Mouse (Mus musculus): ENCODE measurements around the gene Trio. TPM values are rescaled to one million over a fixed set of nuclear protein-coding genes. Genes with fewer than 3 reads are reported as not detected.

Trio gene
- polyA plus RNA-seq, 1 experiment from 2014 or later, result 8.8 TPM

DNA sequence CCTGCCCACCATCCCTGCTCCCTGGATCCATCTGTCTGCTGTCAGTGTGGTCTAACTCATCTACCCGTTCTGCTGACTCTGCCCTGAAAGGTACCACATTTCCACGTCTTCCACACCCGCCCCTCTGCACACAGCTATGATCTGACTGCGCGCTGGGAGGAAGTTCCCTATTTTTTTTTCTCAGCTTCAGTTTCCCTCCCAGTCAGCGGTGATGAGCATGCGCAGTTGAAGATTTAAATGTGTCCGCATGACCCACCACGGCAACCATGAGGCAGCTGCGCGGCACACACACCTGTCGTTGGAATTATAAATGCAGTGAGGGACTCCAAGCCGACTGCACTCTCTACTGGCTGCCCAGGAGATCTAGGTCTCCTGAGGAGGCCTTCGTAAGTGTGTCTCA is 142.8 kb downstream of the Trio start:
- Histone ChIP-seq H3K4me1 (replicated peaks; ENCODE audit: control insufficient read depth, insufficient read depth) (no peaks in the 10 kb centered on the region), H3K4me3 (ENCODE audit: low read depth, low read length) (no peak overlapping the region), H3K36me3 (ENCODE audit: control insufficient read depth, insufficient read depth, low read length) (peaks cover 5% of the 10 kb centered on the region; the same call in 1 of the 2 replicates), H3K27ac (replicated peaks) (no peak overlapping the region), H3K9me3 (ENCODE audit: control insufficient read depth, low read length) (no peaks in the 10 kb centered on the region), H3K9ac (ENCODE audit: low read length) (no peak overlapping the region), H3K4me2 (replicated peaks; ENCODE audit: low read depth) (no peak overlapping the region), H3K27me3 (ENCODE audit: control insufficient read depth, insufficient read depth, low read length) (no peaks in the 10 kb centered on the region)
- TF ChIP-seq EP300 (optimal IDR thresholded peaks at IDR 0.05) (no peak), CTCF (IDR thresholded peaks at IDR 0.05; ENCODE audit: low read depth) (no peak)
- ATAC-seq (ENCODE audit: low FRiP score, low TSS enrichment), result no peak
- 92% methylated on average over 14 of the region's 14 CpGs for WGBS
- DNase-seq (ENCODE audit: low spot score), result no peak

- Histone ChIP-seq H3K4me3 (ENCODE audit: low read depth, low read length) (no peak overlapping the region), H3K27me3 (ENCODE audit: control insufficient read depth, insufficient read depth, low read length) (no peaks in the 10 kb centered on the region), H3K27ac (replicated peaks) (no peak overlapping the region), H3K36me3 (ENCODE audit: control insufficient read depth, insufficient read depth, low read length) (peaks cover 8% of the 10 kb centered on the region), H3K4me2 (replicated peaks; ENCODE audit: low read depth) (no peak overlapping the region), H3K9ac (ENCODE audit: low read length) (no peak overlapping the region), H3K9me3 (ENCODE audit: control insufficient read depth, low read length) (no peaks in the 10 kb centered on the region), H3K4me1 (replicated peaks; ENCODE audit: control insufficient read depth, insufficient read depth) (no peaks in the 10 kb centered on the region)
- 70% methylated on average over 7 of the region's 7 CpGs for WGBS
- DNase-seq (ENCODE audit: low spot score) (no peak), ATAC-seq (ENCODE audit: low FRiP score, low TSS enrichment) (no peak)
- no peak for TF ChIP-seq CTCF (IDR thresholded peaks at IDR 0.05; ENCODE audit: low read depth)
- TF ChIP-seq EP300 (optimal IDR thresholded peaks at IDR 0.05), result no peak
Measured at GRCm38 (mm10) chr15:27877831-27878230, 147.8 kb downstream of the Trio start.

DNA sequence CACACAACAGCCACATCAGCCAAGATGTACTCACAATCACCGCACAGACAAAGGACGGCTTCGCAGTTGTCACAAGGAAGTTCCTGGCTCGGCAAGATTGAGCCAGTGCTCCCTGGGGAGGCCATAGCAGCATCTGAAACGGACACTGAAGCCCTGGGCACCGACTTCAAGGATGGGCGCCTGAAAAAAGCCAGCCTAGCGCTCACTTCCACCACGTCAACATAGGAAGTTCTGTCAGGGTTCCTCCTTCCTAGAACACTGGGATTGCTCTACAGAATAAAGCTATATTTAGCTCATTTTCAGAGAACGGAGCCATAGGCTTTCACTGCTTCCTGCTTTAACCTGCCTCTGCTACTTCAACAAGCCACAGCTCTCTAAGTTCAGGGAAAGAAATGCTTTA is 149.3 kb downstream of the Trio start:
- Histone ChIP-seq H3K9me3 (ENCODE audit: control insufficient read depth, low read length) (no peaks in the 10 kb centered on the region), H3K36me3 (ENCODE audit: control insufficient read depth, insufficient read depth, low read length) (peaks cover 8% of the 10 kb centered on the region), H3K27ac (replicated peaks) (no peak overlapping the region), H3K4me1 (replicated peaks; ENCODE audit: control insufficient read depth, insufficient read depth) (no peaks in the 10 kb centered on the region), H3K4me2 (replicated peaks; ENCODE audit: low read depth) (no peak overlapping the region), H3K27me3 (ENCODE audit: control insufficient read depth, insufficient read depth, low read length) (no peaks in the 10 kb centered on the region), H3K9ac (ENCODE audit: low read length) (no peak overlapping the region), H3K4me3 (ENCODE audit: low read depth, low read length) (no peak overlapping the region)
- no peak for DNase-seq (ENCODE audit: low spot score)
- TF ChIP-seq CTCF (IDR thresholded peaks at IDR 0.05; ENCODE audit: low read depth) (no peak), EP300 (optimal IDR thresholded peaks at IDR 0.05) (no peak)
- 74% methylated on average over 10 of the region's 10 CpGs for WGBS
- no peak for ATAC-seq (ENCODE audit: low FRiP score, low TSS enrichment)

DNA sequence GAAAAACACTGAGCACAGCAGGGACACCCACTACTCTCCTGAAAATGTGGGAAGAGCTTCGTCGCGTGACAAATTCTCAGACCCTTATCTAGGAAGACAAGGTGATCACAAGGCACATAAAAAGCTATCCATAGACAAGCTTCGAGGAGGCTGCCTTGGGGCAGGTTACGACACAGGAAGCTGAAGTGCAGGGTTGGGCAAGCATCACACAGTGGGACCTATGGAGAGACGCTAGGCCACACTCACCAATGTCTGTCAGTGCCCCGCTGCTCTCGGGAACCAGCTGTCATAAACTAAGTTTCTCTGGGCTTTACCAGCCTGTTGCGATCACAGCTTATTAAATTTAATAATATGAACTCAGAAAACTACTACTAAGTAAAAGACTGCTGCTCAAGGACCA is 149.9 kb downstream of the Trio start:
- Histone ChIP-seq H3K27me3 (ENCODE audit: control insufficient read depth, insufficient read depth, low read length) (no peaks in the 10 kb centered on the region), H3K4me3 (ENCODE audit: low read depth, low read length) (no peak overlapping the region), H3K9me3 (ENCODE audit: control insufficient read depth, low read length) (no peaks in the 10 kb centered on the region), H3K4me1 (replicated peaks; ENCODE audit: control insufficient read depth, insufficient read depth) (no peaks in the 10 kb centered on the region), H3K9ac (ENCODE audit: low read length) (no peak overlapping the region), H3K27ac (replicated peaks) (no peak overlapping the region), H3K36me3 (ENCODE audit: control insufficient read depth, insufficient read depth, low read length) (peaks cover 9% of the 10 kb centered on the region), H3K4me2 (replicated peaks; ENCODE audit: low read depth) (no peak overlapping the region)
- no peak for DNase-seq (ENCODE audit: low spot score)
- WGBS, result 86% methylated on average over 9 of the region's 9 CpGs
- TF ChIP-seq EP300 (optimal IDR thresholded peaks at IDR 0.05) (no peak), CTCF (IDR thresholded peaks at IDR 0.05; ENCODE audit: low read depth) (no peak)
- no peak for ATAC-seq (ENCODE audit: low FRiP score, low TSS enrichment)

GRCm38 (mm10) chr15:27873747-27874320 is 151.8 kb downstream of the Trio start:
- ATAC-seq (ENCODE audit: low FRiP score, low TSS enrichment), result no peak
- no peak overlapping the region for H3K27ac ChIP-seq (replicated peaks)
- H3K27me3 ChIP-seq (ENCODE audit: control insufficient read depth, insufficient read depth, low read length), result no peaks in the 10 kb centered on the region
- 85% methylated on average over 16 of the region's 16 CpGs for WGBS
- no peak overlapping the region for H3K4me2 ChIP-seq (replicated peaks; ENCODE audit: low read depth)
- no peak overlapping the region for H3K9ac ChIP-seq (ENCODE audit: low read length)
- TF ChIP-seq EP300 (optimal IDR thresholded peaks at IDR 0.05), result no peak
- no peak for TF ChIP-seq CTCF (IDR thresholded peaks at IDR 0.05; ENCODE audit: low read depth)
- no peaks in the 10 kb centered on the region for H3K4me1 ChIP-seq (replicated peaks; ENCODE audit: control insufficient read depth, insufficient read depth)
- no peak for DNase-seq (ENCODE audit: low spot score)
- no peaks in the 10 kb centered on the region for H3K9me3 ChIP-seq (ENCODE audit: control insufficient read depth, low read length)
- no peak overlapping the region for H3K4me3 ChIP-seq (ENCODE audit: low read depth, low read length)
- peaks cover 8% of the 10 kb centered on the region for H3K36me3 ChIP-seq (ENCODE audit: control insufficient read depth, insufficient read depth, low read length)

DNA sequence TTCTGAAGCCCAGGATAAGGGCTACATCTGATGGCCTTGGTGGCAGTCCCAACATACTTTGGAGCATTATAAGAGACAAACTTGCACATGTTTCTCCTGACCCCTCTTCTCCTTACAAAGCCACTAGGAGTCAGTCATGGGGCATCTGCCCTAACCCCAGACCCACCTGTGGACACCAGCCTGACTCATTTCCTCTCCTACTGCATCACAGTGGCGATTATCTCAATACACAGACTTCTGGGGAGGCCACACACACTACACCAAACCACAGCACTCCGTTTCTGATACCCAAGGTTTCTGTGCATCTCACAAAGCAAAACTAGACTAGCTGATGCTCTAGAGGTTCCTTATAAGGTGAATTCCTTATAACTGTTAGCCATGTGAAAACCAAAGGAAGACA is 153.4 kb downstream of the Trio start:
- DNase-seq (ENCODE audit: low spot score) (no peak), ATAC-seq (ENCODE audit: low FRiP score, low TSS enrichment) (no peak)
- Histone ChIP-seq H3K27me3 (ENCODE audit: control insufficient read depth, insufficient read depth, low read length) (no peaks in the 10 kb centered on the region), H3K4me3 (ENCODE audit: low read depth, low read length) (no peak overlapping the region), H3K9ac (ENCODE audit: low read length) (no peak overlapping the region), H3K4me2 (replicated peaks; ENCODE audit: low read depth) (no peak overlapping the region), H3K4me1 (replicated peaks; ENCODE audit: control insufficient read depth, insufficient read depth) (no peaks in the 10 kb centered on the region), H3K27ac (replicated peaks) (no peak overlapping the region), H3K9me3 (ENCODE audit: control insufficient read depth, low read length) (no peaks in the 10 kb centered on the region), H3K36me3 (ENCODE audit: control insufficient read depth, insufficient read depth, low read length) (peaks cover 8% of the 10 kb centered on the region; the same call in 1 of the 2 replicates)
- TF ChIP-seq EP300 (optimal IDR thresholded peaks at IDR 0.05) (no peak), CTCF (IDR thresholded peaks at IDR 0.05; ENCODE audit: low read depth) (no peak)
- 65% methylated on average over 2 of the region's 2 CpGs for WGBS

Measured in stomach, postnatal 0 days (tissue).